Mouse (Mus musculus): ENCODE results near the gene Nhp2.

Gene Nhp2

GRCm38 (mm10) chr11:51658291-51658690 lies 38.8 kb downstream of the Nhp2 start:
- TF ChIP-seq GATA4 (IDR thresholded peaks at IDR 0.05; ENCODE audit: insufficient replicate concordance, low read length) = no peak

DNA sequence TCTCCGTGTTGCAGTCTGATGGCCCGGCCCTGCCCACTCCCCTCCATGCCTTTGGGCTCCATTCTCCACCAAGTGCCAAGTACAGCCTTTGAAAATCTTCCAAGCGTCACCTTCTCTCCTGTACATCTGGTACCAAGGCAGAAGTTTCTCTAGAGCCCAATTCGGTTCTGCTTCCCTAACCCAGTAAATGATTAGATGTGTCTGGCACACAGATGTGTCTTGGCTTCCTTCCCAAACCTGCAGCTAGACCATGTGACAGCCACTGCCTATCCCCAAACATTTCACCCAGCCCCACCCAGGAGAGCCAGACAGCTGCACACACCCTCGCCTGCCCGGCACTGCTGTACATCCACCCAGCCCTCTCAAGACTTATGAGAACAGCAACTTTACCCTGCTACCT lies 39.2 kb downstream of the Nhp2 start:
- no peak for TF ChIP-seq GATA4 (IDR thresholded peaks at IDR 0.05; ENCODE audit: insufficient replicate concordance, low read length)

DNA sequence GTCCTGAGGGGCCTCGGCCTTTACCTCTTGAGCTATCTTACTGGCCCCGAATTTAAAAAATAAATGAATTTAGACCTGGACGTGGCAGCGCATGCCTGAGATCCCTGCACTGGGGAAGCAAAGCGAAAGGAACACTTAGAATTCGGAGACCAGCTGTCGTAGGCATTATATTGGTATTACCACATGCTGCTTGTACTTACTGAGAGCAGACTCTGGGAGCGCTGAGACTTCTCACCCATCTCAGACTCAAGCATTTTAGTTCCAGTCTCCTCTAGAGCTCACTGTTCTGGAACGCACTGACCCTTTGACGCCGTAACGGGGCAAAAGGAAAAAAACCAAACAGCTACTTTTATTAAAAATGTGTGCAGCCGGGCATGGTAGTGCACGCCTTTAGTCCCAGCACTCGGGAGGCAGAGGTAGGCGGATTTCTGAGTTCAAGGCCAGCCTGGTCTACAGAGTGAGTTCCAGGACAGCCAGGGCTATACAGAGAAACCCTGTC lies 42.4 kb downstream of the Nhp2 start:
- no peak for TF ChIP-seq GATA4 (IDR thresholded peaks at IDR 0.05; ENCODE audit: insufficient replicate concordance, low read length)

DNA sequence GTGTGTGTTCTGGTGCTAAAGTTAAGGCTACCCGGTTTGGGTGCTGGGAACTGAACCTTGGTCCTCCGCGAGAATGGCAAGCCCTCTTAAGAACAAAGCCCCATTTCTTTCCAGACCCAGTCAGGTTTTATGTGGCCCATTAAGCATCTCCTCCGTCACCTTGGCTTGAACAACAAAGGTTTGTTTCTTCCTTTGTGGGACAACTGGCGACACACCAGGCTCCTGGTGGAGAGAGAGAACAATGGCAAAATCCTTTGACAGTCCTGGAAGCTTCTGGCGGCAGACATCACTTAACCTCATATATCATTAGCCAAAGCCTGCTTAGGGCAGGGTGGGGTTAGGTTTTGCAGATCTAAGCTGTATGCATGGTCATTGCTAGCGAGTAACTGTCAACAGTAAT lies 43.1 kb downstream of the Nhp2 start:
- TF ChIP-seq GATA4 (IDR thresholded peaks at IDR 0.05; ENCODE audit: insufficient replicate concordance, low read length) = no peak

DNA sequence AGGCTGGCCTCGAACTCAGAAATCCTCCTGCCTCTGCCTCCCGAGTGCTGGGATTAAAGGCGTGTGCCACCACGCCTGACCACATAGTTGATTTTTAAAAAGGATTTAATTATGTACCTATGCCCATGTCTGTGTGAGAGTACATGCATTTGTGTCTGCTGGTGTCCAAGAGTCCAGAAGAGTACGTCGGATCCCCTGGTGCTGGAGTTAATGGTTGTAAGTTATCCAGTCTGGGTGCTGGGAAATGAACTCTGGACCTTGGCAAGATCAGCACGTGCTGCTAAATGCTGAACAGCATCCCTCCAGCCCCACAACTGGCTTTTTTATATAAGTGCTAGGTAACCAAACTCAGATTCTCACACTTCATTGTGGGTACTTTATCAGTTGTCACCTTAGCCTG lies 51.3 kb downstream of the Nhp2 start:
- TF ChIP-seq GATA4 (IDR thresholded peaks at IDR 0.05; ENCODE audit: insufficient replicate concordance, low read length) = no peak

DNA sequence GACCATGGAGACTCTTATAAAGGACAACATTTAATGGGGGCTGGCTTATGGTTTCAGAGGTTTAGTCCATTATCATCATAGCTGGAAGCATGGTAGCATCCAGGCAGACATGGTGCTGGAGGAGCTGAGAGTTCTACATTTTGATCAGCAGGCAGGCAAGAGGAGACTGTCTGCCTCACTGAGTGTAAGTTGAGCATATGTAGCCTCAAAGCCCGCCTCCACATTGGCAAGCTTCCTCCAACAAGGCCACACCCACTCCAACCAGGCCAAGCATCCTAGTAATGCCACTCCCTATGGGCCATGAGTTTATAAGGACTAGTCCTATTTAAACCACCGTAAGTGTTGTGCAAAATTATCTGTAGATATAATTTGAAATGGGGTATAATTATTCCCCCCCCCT lies 51.8 kb downstream of the Nhp2 start:
- TF ChIP-seq GATA4 (IDR thresholded peaks at IDR 0.05; ENCODE audit: insufficient replicate concordance, low read length) = no peak

- no peak for TF ChIP-seq GATA4 (IDR thresholded peaks at IDR 0.05; ENCODE audit: insufficient replicate concordance, low read length)
Observed at GRCm38 (mm10) chr11:51673291-51673690, 53.8 kb downstream of the Nhp2 start.

Data from liver, adult (tissue).